Mouse (Mus musculus): Measurements from ENCODE around the gene Polr3gl.
A peak's percentile ranks its signal among the peaks of the same experiment; 100 is the strongest.
"Not testable (repeated sequence)": the region's sequence is repeated elsewhere in the genome, so short reads cannot be mapped to it uniquely, and the experiment has no call there.

Gene Polr3gl

GRCm38 (mm10) chr3:96593790-96594560 is at the start of gene Polr3gl:
Gene Polr3gl, minus strand, starts transcription at chr3:96594181.
- DNase-seq (ENCODE audit: low read depth, low spot score), result peak; percentile 97

DNA sequence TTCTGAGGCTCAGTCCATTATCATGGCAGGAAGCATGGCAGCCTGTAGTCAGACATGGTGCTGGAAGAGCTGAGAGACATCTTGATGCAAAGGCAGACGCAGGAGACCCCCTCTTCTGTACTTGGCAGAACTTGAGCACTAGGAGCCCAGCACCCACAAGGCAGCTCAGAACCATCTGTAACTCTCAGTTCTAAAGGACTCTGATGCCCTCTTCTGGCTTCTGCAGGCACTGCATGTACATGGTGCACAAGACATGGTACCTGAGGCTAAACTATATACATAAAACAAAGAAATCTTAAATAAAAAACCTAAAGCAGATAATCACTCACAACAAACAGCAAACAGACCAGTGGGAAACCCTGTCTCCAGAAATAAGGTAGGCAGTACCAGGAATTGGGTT is 45.2 kb upstream of the Polr3gl start:
- DNase-seq (ENCODE audit: low read depth, low spot score), result peak; percentile 83

DNA sequence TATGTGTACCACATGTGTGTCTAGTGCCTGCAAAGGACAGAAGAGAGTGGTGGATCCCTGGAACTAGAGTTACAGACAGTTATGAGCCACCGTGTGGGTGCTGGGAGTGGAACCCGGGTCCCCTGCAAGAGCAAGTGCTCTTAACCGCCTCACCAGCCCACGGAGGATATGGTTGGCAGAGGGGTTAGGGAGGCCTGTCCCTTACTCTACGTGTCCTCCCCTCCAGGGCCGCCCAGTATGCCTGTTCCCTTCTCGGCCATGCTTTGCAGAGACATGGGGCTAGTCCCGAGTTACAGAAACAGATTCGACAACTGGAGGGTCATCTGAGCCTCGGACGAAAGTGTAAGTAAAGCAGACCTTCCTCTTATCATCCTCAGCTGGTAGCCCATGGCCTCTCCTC is 42.5 kb upstream of the Polr3gl start:
- no peak for DNase-seq (ENCODE audit: low read depth, low spot score)

GRCm38 (mm10) chr3:96635906-96636305 is 41.9 kb upstream of the Polr3gl start:
- no peak for DNase-seq (ENCODE audit: low read depth, low spot score)

DNA sequence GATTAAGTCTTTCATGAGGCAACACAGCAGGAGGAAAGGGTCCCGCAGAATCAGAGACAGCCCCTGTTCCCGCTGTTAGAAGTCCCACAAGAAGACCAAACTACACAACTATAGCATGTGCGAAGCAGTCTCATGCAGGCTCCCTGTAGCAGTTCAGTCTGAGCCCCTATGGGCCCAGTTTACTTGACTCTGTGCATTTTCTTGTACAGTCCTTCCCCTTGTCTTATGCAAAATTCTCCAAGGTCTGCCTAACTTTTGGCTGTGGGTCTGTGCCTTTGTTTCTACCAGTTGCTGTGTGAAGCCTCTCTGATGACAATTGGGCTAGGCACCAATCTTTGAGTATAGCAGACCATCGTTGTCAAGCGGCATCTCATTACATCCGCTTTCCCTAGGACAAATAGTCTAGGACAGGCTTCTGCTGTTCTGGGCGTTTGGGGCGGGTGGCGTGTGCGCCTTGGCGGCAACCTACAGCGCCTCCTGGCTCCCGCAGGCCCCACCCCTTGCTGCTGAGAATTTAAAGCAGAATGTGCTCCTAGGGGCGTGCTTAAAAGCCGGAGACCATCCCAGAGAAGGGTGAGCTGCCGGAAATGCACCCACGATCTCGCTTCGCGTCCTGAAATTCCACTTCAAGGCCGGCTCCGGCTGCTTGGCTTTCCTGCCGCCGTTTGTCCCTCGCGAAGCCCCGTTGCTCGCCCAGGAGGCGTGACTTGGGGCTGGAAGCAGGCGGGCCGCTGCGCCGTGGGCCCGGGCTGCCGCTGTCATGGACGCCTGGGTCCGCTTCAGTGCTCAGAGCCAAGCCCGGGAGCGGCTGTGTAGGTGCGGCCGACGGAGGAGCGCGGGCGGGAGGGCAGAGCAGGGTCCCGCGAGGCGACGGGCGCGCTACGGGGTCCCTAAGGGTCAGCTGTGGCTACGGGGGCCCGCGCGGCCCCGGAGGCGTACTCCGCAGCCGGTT is 41.2 kb upstream of the Polr3gl start, which contains the start of the genes Pex11b and Gm42957:
Gene Pex11b, plus strand, starts transcription at position 449 of the 952 bp plus-strand sequence.
Gene Gm42957, plus strand, starts transcription at position 547 of the 952 bp plus-strand sequence.
- peak; percentile 97 for DNase-seq (ENCODE audit: low read depth, low spot score)

- no peak for DNase-seq (ENCODE audit: low read depth, low spot score)
These were observed 40.0 kb upstream of the Polr3gl start for GRCm38 (mm10) chr3:96634015-96634414.

DNA sequence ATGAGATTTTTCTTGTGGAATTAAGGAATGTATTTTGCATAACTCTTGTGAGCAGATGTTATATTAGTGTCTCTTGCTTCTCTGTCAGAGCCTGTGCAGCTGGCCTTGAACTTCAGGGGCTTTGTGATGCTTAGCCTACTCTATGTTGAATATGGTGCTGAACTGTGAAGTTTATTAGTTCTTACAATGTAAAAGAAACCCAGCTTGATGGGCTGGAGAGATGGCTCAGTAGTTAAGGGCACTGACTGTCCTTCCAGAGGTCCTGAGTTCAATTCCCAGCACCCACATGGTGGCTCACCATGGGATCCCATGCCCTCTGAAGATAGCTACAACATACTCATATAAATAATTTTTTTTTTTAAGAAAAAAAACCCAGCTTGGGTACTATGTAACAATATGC is 38.1 kb upstream of the Polr3gl start:
- no peak for DNase-seq (ENCODE audit: low read depth, low spot score)

GRCm38 (mm10) chr3:96629729-96630600 is 36.0 kb upstream of the Polr3gl start, which contains the start of gene Rbm8a:
Gene Rbm8a, plus strand, starts transcription at chr3:96629933.
- DNase-seq (ENCODE audit: low read depth, low spot score), result peak; percentile 99

DNA sequence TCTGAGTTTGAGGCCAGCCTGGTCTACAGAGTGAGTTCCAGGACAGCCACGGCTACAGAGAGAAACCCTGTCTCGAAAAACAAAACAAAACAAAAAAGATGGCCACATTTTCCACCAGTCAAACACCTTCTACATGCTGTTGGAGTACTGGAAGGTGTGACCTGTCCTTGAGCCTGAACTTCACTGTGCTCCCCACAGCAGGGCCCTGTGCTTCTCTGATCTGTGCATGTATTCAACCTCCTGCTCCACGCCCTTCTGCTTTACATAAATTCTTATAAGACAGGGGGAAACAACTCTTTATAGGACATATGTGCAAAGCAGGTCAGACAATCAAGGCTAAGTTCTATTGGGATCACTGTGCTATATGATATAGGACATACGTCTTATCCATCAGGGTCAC is 29.2 kb upstream of the Polr3gl start:
- peak; percentile 66 for DNase-seq (ENCODE audit: low read depth, low spot score)

GRCm38 (mm10) chr3:96617941-96618340 is 24.0 kb upstream of the Polr3gl start:
- no peak for DNase-seq (ENCODE audit: low read depth, low spot score)

GRCm38 (mm10) chr3:96606618-96607017 is 12.6 kb upstream of the Polr3gl start:
- no peak for DNase-seq (ENCODE audit: low read depth, low spot score)

DNA sequence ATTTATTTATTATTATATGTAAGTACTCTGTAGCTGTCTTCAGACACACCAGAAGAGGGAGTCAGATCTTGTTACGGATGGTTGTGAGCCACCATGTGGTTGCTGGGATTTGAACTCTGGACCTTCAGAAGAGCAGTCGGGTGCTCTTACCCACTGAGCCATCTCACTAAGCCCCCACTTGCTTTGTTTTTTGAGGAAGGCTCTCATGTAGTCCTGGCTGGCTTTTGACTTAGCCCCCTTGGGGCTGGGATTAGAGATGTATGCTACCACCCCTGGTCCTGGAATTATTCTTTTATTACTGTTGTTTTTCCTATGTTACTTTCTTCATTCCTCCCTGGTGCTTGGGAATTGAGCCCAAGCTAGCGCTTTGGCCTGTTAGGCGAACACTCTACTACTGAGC is 12.0 kb upstream of the Polr3gl start:
- DNase-seq (ENCODE audit: low read depth, low spot score), result not testable (repeated sequence)

DNA sequence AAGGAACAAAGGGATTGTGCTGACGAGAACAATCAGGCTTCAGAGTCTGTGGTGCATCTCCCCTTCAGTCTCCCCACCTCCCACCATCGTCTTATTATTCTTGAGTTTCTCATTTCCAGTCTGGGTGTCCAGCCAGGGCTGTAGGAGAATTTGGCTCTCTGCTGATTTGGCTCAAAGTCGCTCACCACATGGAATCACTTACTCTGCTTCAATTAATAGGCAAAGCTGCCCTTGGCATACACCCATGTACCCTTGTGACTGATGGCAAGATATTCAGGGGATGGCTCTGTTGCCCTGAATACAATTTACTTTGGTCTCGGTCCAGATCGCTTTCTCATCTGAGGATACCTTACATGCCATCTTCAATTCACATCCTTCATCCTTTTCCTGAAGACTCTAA is 9.3 kb upstream of the Polr3gl start:
- DNase-seq (ENCODE audit: low read depth, low spot score), result no peak

DNA sequence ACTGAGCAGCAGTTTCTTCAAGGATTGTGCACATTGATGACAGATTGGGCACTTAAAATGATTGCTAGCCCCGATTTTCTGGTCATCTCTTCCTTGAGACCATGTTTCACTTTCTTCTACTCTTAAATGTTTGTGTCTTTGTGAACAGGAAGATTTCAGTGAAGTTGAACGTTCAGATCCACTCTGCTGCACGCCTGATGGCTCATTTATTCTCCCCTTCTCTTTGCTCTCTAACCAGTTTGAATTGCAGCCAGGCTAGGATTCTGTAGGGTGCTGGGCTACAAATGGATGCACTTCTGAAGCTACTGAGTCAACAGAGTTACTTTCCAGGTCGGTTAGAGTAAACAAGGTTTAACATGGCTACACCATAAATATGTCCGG is 8.7 kb upstream of the Polr3gl start:
- no peak for DNase-seq (ENCODE audit: low read depth, low spot score)

DNA sequence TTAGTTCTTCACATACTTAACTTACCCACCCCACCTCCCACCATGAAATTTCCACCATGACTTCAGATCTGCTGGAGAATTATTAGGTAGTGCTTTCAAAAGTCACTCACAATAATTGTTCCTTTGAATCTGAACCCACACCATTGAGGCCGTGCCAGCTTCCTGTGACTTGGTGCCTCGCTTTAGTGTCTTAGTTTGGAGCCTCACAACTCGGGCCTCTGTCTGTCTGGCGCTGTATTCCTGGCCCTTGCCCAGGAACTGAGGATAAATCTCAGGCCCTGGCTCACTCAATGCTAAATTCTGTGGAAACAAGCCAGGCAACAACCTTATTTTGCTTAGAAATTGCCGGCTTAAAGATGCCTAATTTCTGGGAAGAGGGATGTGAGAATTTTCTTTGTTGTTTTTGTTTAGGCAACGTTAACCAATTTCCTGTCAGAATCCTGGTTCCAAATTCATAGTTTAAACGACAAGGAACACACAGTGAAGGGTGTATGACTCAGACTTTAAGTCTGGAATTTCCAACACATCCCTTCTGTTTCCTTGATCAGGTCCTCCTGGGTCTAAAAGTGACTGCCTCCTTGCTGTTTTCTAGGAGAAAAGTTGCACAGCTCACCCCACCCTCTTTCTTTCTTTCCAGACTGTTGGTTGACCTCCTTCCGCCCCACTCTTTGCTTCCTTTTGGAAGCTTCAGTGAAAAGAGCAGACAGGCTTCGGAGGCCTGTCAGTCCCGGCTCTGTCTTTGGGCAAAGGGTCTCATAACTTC is 8.1 kb upstream of the Polr3gl start:
- no peak for DNase-seq (ENCODE audit: low read depth, low spot score)

DNA sequence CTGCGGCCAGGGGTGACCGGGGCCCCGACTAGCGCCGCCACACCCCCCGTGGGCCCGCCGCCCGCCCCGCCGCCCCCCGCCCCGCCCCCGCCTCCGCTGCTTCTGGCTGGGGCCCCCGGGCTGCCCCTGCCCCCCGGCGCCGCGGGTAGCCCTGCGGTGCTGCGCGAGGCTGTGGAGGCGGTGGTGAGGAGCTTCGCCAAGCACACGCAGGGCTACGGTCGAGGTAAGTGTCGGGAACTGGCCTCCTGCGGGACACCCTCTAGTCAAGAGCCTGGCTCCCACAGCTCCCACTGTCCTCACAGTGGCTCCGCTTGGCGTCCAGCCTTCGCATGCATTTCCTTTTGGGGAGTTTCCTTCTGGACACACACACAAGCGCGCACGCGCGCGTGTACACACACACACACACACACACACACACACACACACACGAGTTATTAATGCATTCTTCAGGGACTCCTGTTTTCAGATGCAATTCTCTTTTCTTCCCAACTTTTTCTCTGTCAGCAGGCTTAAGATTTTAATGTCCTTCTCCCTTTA is 7.3 kb upstream of the Polr3gl start:
- DNase-seq (ENCODE audit: low read depth, low spot score), result peak; percentile 34

DNA sequence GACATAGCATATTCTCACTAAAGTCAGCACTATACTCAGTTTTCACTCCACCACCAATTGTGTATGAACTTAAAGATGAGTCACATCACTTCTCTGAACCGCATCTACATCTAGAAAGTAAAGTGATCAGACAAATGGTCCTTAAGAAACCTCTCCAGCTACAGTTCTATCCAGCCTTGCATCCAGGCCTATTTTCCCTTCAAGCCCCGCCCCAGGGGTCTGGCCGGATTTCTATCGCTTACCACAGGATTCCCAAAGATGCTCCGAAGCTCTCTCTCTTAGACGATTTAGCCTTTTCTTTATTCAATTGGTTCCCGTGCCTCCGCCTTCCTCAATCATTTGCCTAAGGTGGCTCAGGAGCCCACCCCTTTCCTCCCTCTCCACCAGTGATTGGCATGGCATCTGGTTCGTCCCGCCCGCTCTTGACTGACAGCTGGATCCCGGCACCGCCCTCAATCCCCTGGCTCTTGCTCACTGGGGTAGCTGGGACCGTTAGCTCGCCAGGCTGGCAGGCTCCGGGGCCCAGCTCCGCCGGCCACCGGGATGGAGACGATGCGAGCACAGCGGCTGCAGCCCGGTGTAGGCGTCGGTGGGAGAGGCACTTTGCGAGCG is 6.8 kb upstream of the Polr3gl start, which contains the start of gene Lix1l:
Gene Lix1l, plus strand, starts transcription at position 511 of the 612 bp plus-strand sequence.
- peak; percentile 99 for DNase-seq (ENCODE audit: low read depth, low spot score)

- no peak for DNase-seq (ENCODE audit: low read depth, low spot score)
These were observed 5.4 kb upstream of the Polr3gl start for GRCm38 (mm10) chr3:96599411-96599810.

DNA sequence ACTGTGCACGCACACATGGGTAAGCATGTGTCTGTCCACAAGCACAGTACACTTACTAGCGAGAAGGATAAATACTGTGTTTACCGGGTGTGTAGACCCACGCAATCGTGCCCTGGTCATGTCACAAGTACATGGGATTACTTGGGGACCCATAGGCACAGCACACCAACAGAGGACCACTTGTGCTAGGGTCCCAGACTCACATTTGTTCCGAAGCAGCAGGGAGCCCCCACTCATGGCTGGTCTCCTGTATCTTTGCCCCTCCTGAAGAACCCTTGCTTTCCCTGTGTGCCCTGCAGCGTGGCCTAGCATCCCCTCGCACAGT is 5.0 kb upstream of the Polr3gl start:
- no peak for DNase-seq (ENCODE audit: low read depth, low spot score)
